Mouse (Mus musculus) hindbrain, postnatal 0 days (tissue): ENCODE measurements at regions not wholly inside any gene's neighbourhood (a gene's known extent, or its start where the extent isn't known, plus 50 kb on each side); places are given as distances from the start of the nearest gene placed in this dataset.

Source experiments
- ATAC-seq: fragments of 200-750 bp; cut with Nextera tagmentation; 2 replicates; pipeline ENCODE4 v1.8.0; 2017; ENCODE audit warnings: mild to moderate bottlenecking, moderate TSS enrichment, moderate library complexity
- DNase-seq: peaks from one replicate; pipeline ENCODE4 v3.0.0-alpha.2; 2015; ENCODE audit warnings: low spot score
- H3K27ac ChIP-seq: fragments of 300-500 bp; sonication (generic); 2 replicates; pipeline ENCODE4 v1.5.1; 2014; ENCODE audit warnings: mild to moderate bottlenecking
- H3K27me3 ChIP-seq: fragments of 300-500 bp; sonication (generic); 2 replicates; pipeline ENCODE4 v1.6.1; 2014; ENCODE audit warnings: low read length, mixed read lengths; ENCODE audit not compliant: insufficient read depth
- H3K36me3 ChIP-seq: fragments of 300-500 bp; sonication (generic); 2 replicates; pipeline ENCODE4 v1.6.1; 2014; ENCODE audit warnings: low read length, mixed read lengths; ENCODE audit not compliant: insufficient read depth
- H3K4me1 ChIP-seq: fragments of 300-500 bp; sonication (generic); 2 replicates; pipeline ENCODE4 v1.6.1; 2014; ENCODE audit warnings: antibody characterized with exemption, low read length, mixed read lengths; ENCODE audit not compliant: insufficient read depth
- H3K4me2 ChIP-seq: fragments of 300-500 bp; sonication (generic); 2 replicates; pipeline ENCODE4 v1.6.1; 2014; ENCODE audit warnings: low read depth, mild to moderate bottlenecking, low read length, moderate library complexity, mixed read lengths
- H3K4me3 ChIP-seq: fragments of 300-500 bp; sonication (generic); 2 replicates; pipeline ENCODE4 v1.5.1; 2014; ENCODE audit warnings: low read length
- H3K9ac ChIP-seq: fragments of 300-500 bp; sonication (generic); replicated peaks from 2 replicates; pipeline ENCODE4 v1.6.1; 2014; ENCODE audit warnings: mild to moderate bottlenecking, low read length, moderate library complexity, mixed read lengths
- H3K9me3 ChIP-seq: fragments of 300-500 bp; sonication (generic); 2 replicates; pipeline ENCODE4 v1.6.1; 2016; ENCODE audit warnings: low read length, mixed read lengths
- CTCF ChIP-seq: IDR thresholded peaks from 2 replicates; pipeline ENCODE4 v1.5.1; 2016; ENCODE audit warnings: antibody characterized with exemption, control low read depth, low read depth
- WGBS: fragments of 180-500 bp; shearing (Covaris S2); extraction: QIAGEN DNeasy Blood & Tissue Kit; methylation state at CpG from one replicate; pipeline ENCODE4 v1.1.7; 2014; 5-methylcytosine and 5-hydroxymethylcytosine counted together

- TF ChIP-seq CTCF = no peak
- 53% methylated on average over 5 of the region's 5 CpGs for WGBS
- ATAC-seq = no peak
These were observed 50.6 kb upstream of the Gm10220 start for GRCm38 (mm10) chr5:26171662-26172384.

DNA sequence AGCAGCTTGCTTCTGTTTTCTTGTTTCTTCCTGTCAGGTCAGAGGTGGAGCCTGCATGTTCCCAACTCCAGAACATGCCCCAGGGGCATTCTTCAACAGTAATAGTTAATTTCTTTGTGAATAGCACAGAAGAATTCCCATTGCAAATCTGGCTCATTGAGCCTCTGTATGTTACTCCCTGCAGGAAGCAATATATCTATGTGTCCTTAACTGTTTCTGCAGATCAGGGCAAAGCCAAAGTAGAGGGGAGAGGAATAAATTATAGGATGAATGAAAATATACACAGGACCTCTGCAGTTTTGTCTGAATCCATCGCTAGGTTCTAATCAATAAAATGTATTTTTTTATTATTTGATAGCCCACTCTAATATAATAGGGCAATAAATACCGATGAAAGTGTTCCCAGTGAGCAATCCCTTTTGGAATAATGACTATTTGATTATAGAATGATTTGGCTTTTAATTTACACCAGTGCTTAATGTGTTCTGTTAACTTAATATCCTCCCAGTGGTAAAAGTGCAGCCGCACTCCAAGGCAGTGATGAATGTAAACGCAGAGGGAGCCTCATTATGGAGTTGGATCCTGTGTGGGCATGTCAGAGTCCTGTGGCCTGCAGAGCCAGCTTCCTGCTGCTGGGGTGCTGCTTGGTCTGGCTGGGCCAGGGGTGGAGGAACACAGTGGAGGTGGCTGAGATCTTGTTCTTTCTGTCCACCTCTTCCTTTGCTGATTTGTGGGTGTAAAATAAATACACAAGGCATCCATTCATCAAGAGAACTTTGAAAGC is 49.7 kb upstream of the Gm10220 start:
- no peaks in the 10 kb centered on the region for H3K36me3 ChIP-seq
- H3K4me1 ChIP-seq = no peaks in the 10 kb centered on the region
- H3K9ac ChIP-seq = no peak overlapping the region
- ATAC-seq (no peak), DNase-seq (no peak)
- H3K4me2 ChIP-seq = no peak overlapping the region
- no peak overlapping the region for H3K4me3 ChIP-seq
- no peak overlapping the region for H3K27ac ChIP-seq
- no peak for TF ChIP-seq CTCF
- H3K9me3 ChIP-seq = no peaks in the 10 kb centered on the region
- 74% methylated on average over 4 of the region's 4 CpGs for WGBS
- no peaks in the 10 kb centered on the region for H3K27me3 ChIP-seq

More at GRCm38 (mm10) chr5:26171662-26172384, 50.6 kb upstream of the Gm10220 start:
- DNase-seq = no peak
- no peak overlapping the region for H3K4me2 ChIP-seq
- H3K36me3 ChIP-seq = no peaks in the 10 kb centered on the region
- H3K4me1 ChIP-seq = no peaks in the 10 kb centered on the region
- H3K27ac ChIP-seq = no peak overlapping the region
- H3K9ac ChIP-seq = no peak overlapping the region
- no peaks in the 10 kb centered on the region for H3K9me3 ChIP-seq
- no peaks in the 10 kb centered on the region for H3K27me3 ChIP-seq
- no peak overlapping the region for H3K4me3 ChIP-seq
